Mouse (Mus musculus): Measurements from ENCODE around the gene Srgap3. TPM values are rescaled to one million over a fixed set of nuclear protein-coding genes. Genes with fewer than 3 reads are reported as not detected.

Gene Srgap3
- total RNA-seq (2021), result 1 to 10 TPM; 1.2 TPM

DNA sequence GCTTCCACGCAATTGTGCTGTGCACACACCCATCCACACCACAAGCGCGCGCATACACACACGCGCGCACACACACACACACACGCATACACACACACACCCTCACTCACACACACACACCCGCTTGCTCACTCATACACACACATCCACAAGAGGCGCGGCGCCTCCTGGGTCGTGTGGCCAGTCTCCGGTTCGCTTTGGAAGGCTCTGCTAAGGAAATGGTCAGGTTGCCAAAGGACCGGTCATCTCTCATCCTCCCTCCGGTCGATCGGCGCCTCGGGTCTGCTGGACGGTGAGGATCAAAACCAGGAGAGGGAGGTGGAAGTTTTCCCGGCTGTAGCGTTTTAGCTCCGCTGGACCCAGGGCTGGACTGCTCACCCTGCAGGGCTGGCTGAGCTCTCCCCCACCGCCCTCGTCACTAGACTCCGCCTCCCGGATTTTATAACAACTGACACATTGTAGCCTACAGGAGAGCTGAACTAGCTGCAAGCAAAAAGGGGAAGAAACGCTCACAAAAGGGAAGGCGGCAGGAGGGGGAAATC lies at the start of gene Srgap3:
Srgap3 (minus strand) TSS at position 372 of the 542 bp plus-strand sequence.
- intact Hi-C loops (cut with DNase I), result no loop called here
- DNase-seq (ENCODE audit: low spot score), result peak; percentile 70

DNA sequence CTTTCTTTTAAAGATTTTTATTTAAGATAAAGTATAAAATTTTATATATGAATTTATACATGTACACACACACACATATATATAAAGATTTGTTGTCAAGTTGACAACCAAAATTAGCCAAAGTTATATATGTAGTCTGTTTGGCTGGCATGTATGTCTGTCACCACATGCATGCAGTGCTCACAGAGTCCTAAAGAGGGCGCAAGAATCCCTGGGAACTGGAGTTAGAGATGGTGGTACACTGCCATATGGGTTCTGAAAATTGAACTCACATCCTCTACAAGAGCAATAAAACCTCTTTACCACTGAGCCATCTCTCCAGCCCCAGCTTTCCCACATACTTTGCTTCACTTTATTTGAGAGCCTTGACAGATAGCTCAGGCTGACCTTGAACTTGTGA lies 48.6 kb upstream of the Srgap3 start:
- DNase-seq (ENCODE audit: low spot score), result no peak
- intact Hi-C loops (cut with DNase I), result no loop called here

- no peak for DNase-seq (ENCODE audit: low spot score)
- intact Hi-C loops (cut with DNase I), result no loop called here
Observed at GRCm38 (mm10) chr6:112990119-112990518, 43.1 kb upstream of the Srgap3 start.

- no peak for DNase-seq (ENCODE audit: low spot score)
- intact Hi-C loops (cut with DNase I), result no loop called here
Observed at GRCm38 (mm10) chr6:112985362-112986314, 38.6 kb upstream of the Srgap3 start.

DNA sequence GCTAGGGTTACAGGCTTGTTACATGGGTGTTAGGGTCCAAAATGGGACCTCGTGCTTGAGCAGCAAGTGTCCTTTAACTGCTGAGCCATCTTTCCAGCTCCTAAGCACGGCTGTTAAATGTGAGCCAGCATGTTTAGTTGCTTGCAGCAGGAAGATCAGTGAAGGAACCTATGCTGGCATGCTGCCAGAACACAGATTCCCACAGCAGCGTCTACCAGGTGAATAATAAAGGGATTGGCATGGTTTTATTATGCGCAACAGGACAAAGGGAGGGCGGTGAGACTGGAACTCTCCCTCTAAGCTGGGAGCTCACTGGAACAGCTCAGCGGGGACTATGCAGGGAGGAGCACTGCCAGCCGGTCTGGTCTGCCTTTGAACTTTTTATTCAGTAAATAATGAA lies 35.2 kb upstream of the Srgap3 start:
- DNase-seq (ENCODE audit: low spot score), result no peak
- intact Hi-C loops (cut with DNase I), result no loop called here

DNA sequence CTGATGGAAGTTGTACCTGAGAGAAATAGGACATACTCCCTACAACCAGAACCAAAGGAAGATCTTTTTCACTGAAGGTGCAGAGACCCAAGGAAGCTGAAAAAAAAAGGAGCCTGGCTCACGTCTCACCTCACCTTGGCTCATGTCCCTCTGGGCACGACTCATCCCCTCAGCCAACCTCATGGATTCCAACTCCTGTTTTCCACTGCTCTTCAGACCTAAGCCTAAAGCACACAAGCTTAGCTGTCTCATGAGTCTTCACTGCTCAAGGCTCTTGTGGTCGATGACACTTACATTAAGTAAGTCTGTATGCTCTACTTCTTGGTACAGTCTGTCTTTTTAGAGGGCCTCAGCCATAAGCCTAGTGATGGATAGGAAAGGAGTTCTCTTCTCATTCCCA lies 31.9 kb upstream of the Srgap3 start:
- no peak for DNase-seq (ENCODE audit: low spot score)
- intact Hi-C loops (cut with DNase I), result no loop called here

GRCm38 (mm10) chr6:112977246-112977645 lies 30.2 kb upstream of the Srgap3 start:
- no peak for DNase-seq (ENCODE audit: low spot score)
- intact Hi-C loops (cut with DNase I), result no loop called here

- DNase-seq (ENCODE audit: low spot score), result no peak
- intact Hi-C loops (cut with DNase I), result no loop called here
Observed at GRCm38 (mm10) chr6:112976541-112976940, 29.5 kb upstream of the Srgap3 start.

GRCm38 (mm10) chr6:112976136-112976535 lies 29.1 kb upstream of the Srgap3 start:
- no peak for DNase-seq (ENCODE audit: low spot score)
- intact Hi-C loops (cut with DNase I), result no loop called here

- intact Hi-C loops (cut with DNase I), result no loop called here
- no peak for DNase-seq (ENCODE audit: low spot score)
Observed at GRCm38 (mm10) chr6:112973786-112974720, 27.0 kb upstream of the Srgap3 start.

GRCm38 (mm10) chr6:112972858-112973631 lies 26.0 kb upstream of the Srgap3 start:
- DNase-seq (ENCODE audit: low spot score), result no peak
- intact Hi-C loops (cut with DNase I), result no loop called here

GRCm38 (mm10) chr6:112972127-112972526 lies 25.1 kb upstream of the Srgap3 start:
- DNase-seq (ENCODE audit: low spot score), result no peak
- intact Hi-C loops (cut with DNase I), result no loop called here

- no peak for DNase-seq (ENCODE audit: low spot score)
- intact Hi-C loops (cut with DNase I), result no loop called here
Observed at GRCm38 (mm10) chr6:112971116-112971768, 24.2 kb upstream of the Srgap3 start.

GRCm38 (mm10) chr6:112967359-112967758 lies 20.3 kb upstream of the Srgap3 start:
- intact Hi-C loops (cut with DNase I), result no loop called here
- DNase-seq (ENCODE audit: low spot score), result no peak

DNA sequence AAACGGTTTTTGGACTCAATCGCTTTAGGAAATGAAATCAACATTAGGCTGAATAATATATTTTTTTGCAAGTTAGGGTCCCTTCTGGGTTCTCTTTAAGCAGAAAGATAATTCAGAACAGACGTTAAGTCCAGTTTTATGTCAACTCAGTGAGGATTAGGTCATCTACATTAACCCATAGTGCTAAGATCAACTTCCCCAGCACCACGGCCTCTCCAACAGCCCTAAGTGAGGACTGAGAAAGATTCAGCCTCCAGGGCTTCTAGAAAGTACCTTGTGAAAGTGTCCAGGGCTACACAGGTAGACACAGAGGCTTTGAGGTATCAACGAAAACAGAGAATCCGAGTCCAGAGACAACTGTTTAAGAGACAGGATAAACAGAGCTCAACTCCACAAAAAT lies 11.3 kb upstream of the Srgap3 start:
- DNase-seq (ENCODE audit: low spot score), result no peak
- intact Hi-C loops (cut with DNase I), result no loop called here

- no peak for DNase-seq (ENCODE audit: low spot score)
- intact Hi-C loops (cut with DNase I), result no loop called here
Observed at GRCm38 (mm10) chr6:112957583-112958280, 10.7 kb upstream of the Srgap3 start.

- intact Hi-C loops (cut with DNase I), result no loop called here
- no peak for DNase-seq (ENCODE audit: low spot score)
Observed at GRCm38 (mm10) chr6:112955773-112956172, 8.7 kb upstream of the Srgap3 start.

DNA sequence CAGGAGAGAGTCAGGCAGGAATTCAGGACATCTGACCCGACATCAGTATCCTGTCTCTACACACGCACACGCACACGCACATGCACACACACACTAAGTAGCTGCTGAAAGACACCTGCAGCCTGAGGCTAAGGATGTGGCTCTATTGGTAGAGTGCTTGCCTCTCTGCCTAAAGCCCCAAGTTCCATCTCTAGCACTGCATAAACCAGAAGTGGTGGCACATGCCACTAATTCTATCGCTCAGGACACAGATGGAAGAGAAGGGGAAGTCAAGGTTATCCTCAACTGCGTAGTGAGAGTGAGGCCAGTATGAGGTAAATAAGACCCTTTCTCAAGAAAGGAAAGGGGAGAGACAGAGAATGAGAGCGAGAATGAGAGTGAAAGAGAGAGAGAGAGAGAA lies 6.8 kb upstream of the Srgap3 start:
- DNase-seq (ENCODE audit: low spot score), result no peak
- intact Hi-C loops (cut with DNase I), result no loop called here

DNA sequence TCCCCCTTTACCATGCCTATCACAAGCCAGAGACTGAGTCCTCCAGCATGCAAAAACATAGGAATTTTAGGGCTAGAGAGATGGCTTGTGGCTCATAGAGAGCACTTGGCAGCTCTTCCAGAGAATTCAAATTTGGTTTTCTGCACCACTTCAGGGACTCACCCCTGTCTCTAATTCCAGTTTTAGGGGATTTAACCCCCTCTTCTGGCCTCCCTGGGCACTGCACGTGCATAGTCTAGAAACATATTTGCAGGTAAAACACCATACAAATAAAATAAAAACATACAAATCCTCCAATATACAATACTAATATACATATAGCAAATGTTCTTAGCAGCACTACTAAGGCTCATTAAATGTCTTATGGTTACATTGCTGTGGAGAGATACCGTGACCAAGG lies 4.2 kb upstream of the Srgap3 start:
- intact Hi-C loops (cut with DNase I), result no loop called here
- no peak for DNase-seq (ENCODE audit: low spot score)

Data from heart, postnatal 25 days (tissue).